Mouse (Mus musculus) neural tube, embryonic 12.5 days (tissue): Measurements from ENCODE around the gene Xrcc6. TPM values are rescaled to one million over a fixed set of nuclear protein-coding genes. Genes with fewer than 3 reads are reported as not detected.

Experiments used
- ATAC-seq: fragments of 200-750 bp; cut with Nextera tagmentation; 2 replicates; pipeline ENCODE4 v1.8.0; 2017; ENCODE audit warnings: low read depth, mild to moderate bottlenecking, moderate TSS enrichment, moderate library complexity; ENCODE audit not compliant: low FRiP score
- H3K27ac ChIP-seq: fragments of 300-500 bp; sonication (generic); 2 replicates; pipeline ENCODE4 v1.5.1; 2016
- H3K27me3 ChIP-seq: fragments of 300-500 bp; sonication (generic); replicated peaks from 2 replicates; pipeline ENCODE4 v1.6.1; 2016; ENCODE audit warnings: mild to moderate bottlenecking
- H3K36me3 ChIP-seq: fragments of 300-500 bp; sonication (generic); 2 replicates; pipeline ENCODE4 v1.6.1; 2016; ENCODE audit warnings: mild to moderate bottlenecking
- H3K4me1 ChIP-seq: fragments of 300-500 bp; sonication (generic); 2 replicates; pipeline ENCODE4 v1.6.1; 2016
- H3K4me2 ChIP-seq: fragments of 300-500 bp; sonication (generic); replicated peaks from 2 replicates; pipeline ENCODE4 v1.6.1; 2016; ENCODE audit warnings: mild to moderate bottlenecking
- H3K4me3 ChIP-seq: fragments of 300-500 bp; sonication (generic); 2 replicates; pipeline ENCODE4 v1.5.1; 2016
- H3K9ac ChIP-seq: fragments of 300-500 bp; sonication (generic); 2 replicates; pipeline ENCODE4 v1.6.1; 2016; ENCODE audit warnings: mild to moderate bottlenecking
- H3K9me3 ChIP-seq: fragments of 300-500 bp; sonication (generic); 2 replicates; pipeline ENCODE4 v1.6.1; 2016; ENCODE audit warnings: mild to moderate bottlenecking
- WGBS: fragments of 180-500 bp; shearing (Covaris S2); methylation state at CpG from one replicate; pipeline ENCODE4 v1.1.7; 2016; 5-methylcytosine and 5-hydroxymethylcytosine counted together
- polyA plus RNA-seq: library from polyadenylated mRNA; unstranded; fragments of >200 nt; fragmentation: Nextera tagmentation; extraction: Ambion mirVana; gene quantifications from 2 replicates; pipeline ENCODE4 v1.2.1, GENCODE M21; 2016

Xrcc6 gene
- polyA plus RNA-seq, 1 experiment from 2014 or later, result 52.6 TPM

GRCm38 (mm10) chr15:82011947-82012346, 24.3 kb downstream of the Xrcc6 start:
- Histone ChIP-seq H3K9ac (no peak overlapping the region), H3K27me3 (no peaks in the 10 kb centered on the region), H3K4me2 (no peak overlapping the region), H3K9me3 (no peaks in the 10 kb centered on the region), H3K36me3 (no peaks in the 10 kb centered on the region), H3K4me3 (no peak overlapping the region), H3K4me1 (peaks cover 13% of the 10 kb centered on the region), H3K27ac (no peak overlapping the region)
- no peak for ATAC-seq
- 91% methylated on average over 6 of the region's 6 CpGs for WGBS

GRCm38 (mm10) chr15:82014745-82015391, 27.2 kb downstream of the Xrcc6 start:
- Histone ChIP-seq H3K9ac (peak overlapping the region; percentile 84), H3K36me3 (peaks cover 7% of the 10 kb centered on the region; the same call in 1 of the 2 replicates), H3K27ac (no peak overlapping the region), H3K4me3 (peak overlapping the region; percentile 88), H3K27me3 (no peaks in the 10 kb centered on the region), H3K9me3 (no peaks in the 10 kb centered on the region), H3K4me2 (peak overlapping the region; percentile 92), H3K4me1 (peaks cover 13% of the 10 kb centered on the region)
- 22% methylated on average over 9 of the region's 9 CpGs for WGBS
- ATAC-seq, result no peak

GRCm38 (mm10) chr15:82015392-82016100, 27.9 kb downstream of the Xrcc6 start:
- H3K4me2 ChIP-seq, result peak overlapping the region; percentile 92
- H3K9me3 ChIP-seq, result no peaks in the 10 kb centered on the region
- no peaks in the 10 kb centered on the region for H3K27me3 ChIP-seq
- peaks cover 11% of the 10 kb centered on the region; the same call in 1 of the 2 replicates for H3K36me3 ChIP-seq
- under 1% methylated on average over 39 of the region's 39 CpGs for WGBS
- ATAC-seq, result peak; percentile 6; the same call in 1 of the 2 replicates
- H3K27ac ChIP-seq, result peak overlapping the region; percentile 37; the same call in 1 of the 2 replicates
- H3K9ac ChIP-seq, result peak overlapping the region; percentile 84
- peak overlapping the region; percentile 88 for H3K4me3 ChIP-seq
- peaks cover 13% of the 10 kb centered on the region for H3K4me1 ChIP-seq

- WGBS, result under 1% methylated on average over 53 of the region's 53 CpGs
- peak; percentile 96 for ATAC-seq
Measured at GRCm38 (mm10) chr15:82016101-82016808, 28.6 kb downstream of the Xrcc6 start.

GRCm38 (mm10) chr15:82016830-82017229, 29.2 kb downstream of the Xrcc6 start:
- no peak for ATAC-seq
- 29% methylated on average over 6 of the region's 6 CpGs for WGBS
- Histone ChIP-seq H3K4me2 (peak overlapping the region; percentile 92), H3K9ac (peak overlapping the region; percentile 75), H3K36me3 (peaks cover 13% of the 10 kb centered on the region; the same call in 1 of the 2 replicates), H3K27me3 (no peaks in the 10 kb centered on the region), H3K4me3 (peak overlapping the region; percentile 88), H3K4me1 (peaks cover 13% of the 10 kb centered on the region), H3K9me3 (no peaks in the 10 kb centered on the region), H3K27ac (no peak overlapping the region)

More at GRCm38 (mm10) chr15:82016101-82016808, 28.6 kb downstream of the Xrcc6 start:
- H3K4me2 ChIP-seq, result peak overlapping the region; percentile 92
- H3K9ac ChIP-seq, result peak overlapping the region; percentile 84
- peaks cover 13% of the 10 kb centered on the region for H3K4me1 ChIP-seq
- H3K9me3 ChIP-seq, result no peaks in the 10 kb centered on the region
- peak overlapping the region; percentile 37; the same call in 1 of the 2 replicates for H3K27ac ChIP-seq
- H3K4me3 ChIP-seq, result peak overlapping the region; percentile 88
- peaks cover 11% of the 10 kb centered on the region; the same call in 1 of the 2 replicates for H3K36me3 ChIP-seq
- no peaks in the 10 kb centered on the region for H3K27me3 ChIP-seq

- peaks cover 19% of the 10 kb centered on the region for H3K36me3 ChIP-seq
- H3K4me1 ChIP-seq, result peaks cover 13% of the 10 kb centered on the region
- ATAC-seq, result no peak
- no peak overlapping the region for H3K4me3 ChIP-seq
- H3K9me3 ChIP-seq, result no peaks in the 10 kb centered on the region
- H3K9ac ChIP-seq, result no peak overlapping the region
- no peak overlapping the region for H3K4me2 ChIP-seq
- WGBS, result 81% methylated on average over 4 of the region's 4 CpGs
- no peak overlapping the region for H3K27ac ChIP-seq
- H3K27me3 ChIP-seq, result no peaks in the 10 kb centered on the region
Measured at GRCm38 (mm10) chr15:82017461-82017860, 29.8 kb downstream of the Xrcc6 start.

- Histone ChIP-seq H3K4me3 (no peak overlapping the region), H3K4me1 (peaks cover 13% of the 10 kb centered on the region), H3K9me3 (no peaks in the 10 kb centered on the region), H3K27ac (no peak overlapping the region), H3K9ac (no peak overlapping the region), H3K36me3 (peaks cover 37% of the 10 kb centered on the region), H3K27me3 (no peaks in the 10 kb centered on the region), H3K4me2 (no peak overlapping the region)
- ATAC-seq, result no peak
- 89% methylated on average over 3 of the region's 3 CpGs for WGBS
Measured at GRCm38 (mm10) chr15:82019288-82019687, 31.7 kb downstream of the Xrcc6 start.

GRCm38 (mm10) chr15:82022535-82023088, 35.0 kb downstream of the Xrcc6 start:
- H3K4me1 ChIP-seq, result no peaks in the 10 kb centered on the region
- 92% methylated on average over 13 of the region's 13 CpGs for WGBS
- peaks cover 68% of the 10 kb centered on the region for H3K36me3 ChIP-seq
- H3K4me2 ChIP-seq, result no peak overlapping the region
- no peak overlapping the region for H3K4me3 ChIP-seq
- no peaks in the 10 kb centered on the region for H3K9me3 ChIP-seq
- no peak for ATAC-seq
- H3K27me3 ChIP-seq, result no peaks in the 10 kb centered on the region
- no peak overlapping the region for H3K9ac ChIP-seq
- H3K27ac ChIP-seq, result no peak overlapping the region

- no peak overlapping the region for H3K4me3 ChIP-seq
- H3K36me3 ChIP-seq, result peaks cover 79% of the 10 kb centered on the region
- H3K9ac ChIP-seq, result no peak overlapping the region
- H3K27me3 ChIP-seq, result no peaks in the 10 kb centered on the region
- H3K4me1 ChIP-seq, result no peaks in the 10 kb centered on the region
- no peak overlapping the region for H3K4me2 ChIP-seq
- no peaks in the 10 kb centered on the region for H3K9me3 ChIP-seq
- H3K27ac ChIP-seq, result no peak overlapping the region
- WGBS, result 93% methylated on average over 6 of the region's 6 CpGs
- no peak for ATAC-seq
Measured at GRCm38 (mm10) chr15:82023965-82024635, 36.5 kb downstream of the Xrcc6 start.

- WGBS, result 94% methylated on average over 7 of the region's 7 CpGs
- peaks cover 94% of the 10 kb centered on the region for H3K36me3 ChIP-seq
- ATAC-seq, result no peak
Measured at GRCm38 (mm10) chr15:82027276-82027675, 39.6 kb downstream of the Xrcc6 start.

GRCm38 (mm10) chr15:82027726-82028125, 40.1 kb downstream of the Xrcc6 start:
- Histone ChIP-seq H3K4me3 (no peak overlapping the region), H3K4me1 (no peaks in the 10 kb centered on the region), H3K36me3 (peaks cover 93% of the 10 kb centered on the region), H3K4me2 (no peak overlapping the region), H3K27me3 (no peaks in the 10 kb centered on the region), H3K9me3 (no peaks in the 10 kb centered on the region), H3K9ac (no peak overlapping the region), H3K27ac (no peak overlapping the region)
- ATAC-seq, result no peak
- WGBS, result 90% methylated on average over 7 of the region's 7 CpGs

More at GRCm38 (mm10) chr15:82027276-82027675, 39.6 kb downstream of the Xrcc6 start:
- no peaks in the 10 kb centered on the region for H3K4me1 ChIP-seq
- no peak overlapping the region for H3K9ac ChIP-seq
- no peaks in the 10 kb centered on the region for H3K9me3 ChIP-seq
- no peak overlapping the region for H3K4me3 ChIP-seq
- no peaks in the 10 kb centered on the region for H3K27me3 ChIP-seq
- H3K4me2 ChIP-seq, result no peak overlapping the region
- H3K27ac ChIP-seq, result no peak overlapping the region
